Mouse (Mus musculus) liver, embryonic 16.5 days (tissue): ENCODE data around the gene Kcnab3. TPM values are rescaled to one million over a fixed set of nuclear protein-coding genes. Genes with fewer than 3 reads are reported as not detected.

Experiments
- polyA plus RNA-seq: library from polyadenylated mRNA; unstranded; fragments of >200 nt; fragmentation: Nextera tagmentation; extraction: Ambion mirVana; gene quantifications from 2 replicates; pipeline ENCODE4 v1.2.1, GENCODE M21; 2015

Gene Kcnab3
- polyA plus RNA-seq, 1 experiment from 2014 or later, result 0.05 TPM

Other genes starting within 250 kb of the Kcnab3 start
- gene Vamp2, start 237.8 kb upstream of the Kcnab3 start, polyA plus RNA-seq, result 16.4 and 25.4 TPM in 2 replicates
- gene Per1, start 231.0 kb upstream of the Kcnab3 start, polyA plus RNA-seq, result 6.9 and 8.5 TPM in 2 replicates
- gene Hes7, start 205.9 kb upstream of the Kcnab3 start, polyA plus RNA-seq, result 0.06 and 0.07 TPM in 2 replicates
- 0.07 TPM in 1 of 2 replicates, not detected in the other for gene 9130213A22Rik, start 203.7 kb upstream of the Kcnab3 start, polyA plus RNA-seq
- gene Aloxe3, start 200.4 kb upstream of the Kcnab3 start, polyA plus RNA-seq, result 0.09 and 0.39 TPM in 2 replicates
- not detected in 2 replicates for gene Alox12b, start 169.3 kb upstream of the Kcnab3 start, polyA plus RNA-seq
- 0.08 TPM in 1 of 2 replicates, not detected in the other for gene Alox8, start 128.4 kb upstream of the Kcnab3 start, polyA plus RNA-seq
- gene Gucy2e, start 89.2 kb upstream of the Kcnab3 start, polyA plus RNA-seq, result not detected in 2 replicates
- gene Cntrob, start 2.5 kb upstream of the Kcnab3 start, polyA plus RNA-seq, result 6.0 and 7.2 TPM in 2 replicates
- 69.3 and 75.8 TPM in 2 replicates for gene Trappc1, start 2.3 kb upstream of the Kcnab3 start, polyA plus RNA-seq
- 0.62 and 0.74 TPM in 2 replicates for gene Rnf227, start 14.2 kb downstream of the Kcnab3 start, polyA plus RNA-seq
- 5.0 and 5.7 TPM in 2 replicates for gene Chd3, start 43.1 kb downstream of the Kcnab3 start, polyA plus RNA-seq
- gene Naa38, start 69.2 kb downstream of the Kcnab3 start, polyA plus RNA-seq, result 73.4 and 76.8 TPM in 2 replicates
- gene Cyb5d1, start 69.4 kb downstream of the Kcnab3 start, polyA plus RNA-seq, result 9.5 and 9.9 TPM in 2 replicates
- gene Tmem88, start 72.0 kb downstream of the Kcnab3 start, polyA plus RNA-seq, result 7.1 and 7.8 TPM in 2 replicates
- 4.1 and 4.3 TPM in 2 replicates for gene Kdm6b, start 87.4 kb downstream of the Kcnab3 start, polyA plus RNA-seq
- gene Dnah2, start 222.9 kb downstream of the Kcnab3 start, polyA plus RNA-seq, result 0.07 and 0.09 TPM in 2 replicates
- gene Efnb3, start 233.9 kb downstream of the Kcnab3 start, polyA plus RNA-seq, result 0.27 and 0.39 TPM in 2 replicates